Mouse (Mus musculus): ENCODE results near the gene Ryr3.

DNA sequence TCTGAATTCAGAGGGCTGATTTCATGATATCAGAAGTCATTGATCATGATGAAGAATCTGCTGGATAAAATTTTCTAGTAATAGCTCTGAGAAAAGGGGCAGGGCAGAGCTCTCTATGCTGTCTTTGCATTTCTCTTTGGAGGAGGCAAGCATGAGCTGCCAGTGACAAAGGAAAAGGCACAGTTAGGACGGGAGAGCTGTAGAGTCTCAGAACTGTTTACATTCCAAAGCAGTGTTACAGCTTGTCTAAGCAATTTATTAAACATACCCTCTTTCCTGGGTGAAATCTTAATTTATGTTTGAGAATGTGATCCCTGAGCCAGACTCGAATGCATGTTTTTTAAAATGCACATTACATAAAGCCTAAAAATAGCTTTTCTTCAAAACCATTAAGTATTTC, 435.3 kb downstream of the Ryr3 start:
- TF ChIP-seq EP300 (optimal IDR thresholded peaks at IDR 0.05) (no peak), CTCF (IDR thresholded peaks at IDR 0.05; ENCODE audit: low read depth) (no peak)
